Mouse (Mus musculus): Measurements from ENCODE around the gene Ypel2. TPM values are rescaled to one million over a fixed set of nuclear protein-coding genes. Genes with fewer than 3 reads are reported as not detected.

The Ypel2 gene
- polyA plus RNA-seq, 3 experiments from 2014 or later, result 3.7 to 8.9 (median 5.8) TPM

- peak; percentile 46 for ATAC-seq
Observed at GRCm38 (mm10) chr11:86892996-86893670, 100.4 kb downstream of the Ypel2 start.

Other genes with a start within 250 kb of the Ypel2 start
- 100 to 1,000 TPM in 1 of 3 experiments, 10 to 100 TPM in 2; 73.6 to 108 (median 79.1) TPM for gene Cltc, start 236.1 kb downstream of the Ypel2 start, polyA plus RNA-seq (2017; shearing (Covaris generic))
- gene Dhx40, start 186.0 kb downstream of the Ypel2 start, polyA plus RNA-seq (2017; shearing (Covaris generic)), result 10 to 100 TPM; 13.2 to 26.8 (median 14.3) TPM
- under 1 TPM in 1 of 3 experiments, not detected in 2; 0.71 TPM for gene Gdpd1, start 80.4 kb upstream of the Ypel2 start, polyA plus RNA-seq (2017; shearing (Covaris generic))
- 1 to 10 TPM; 5.2 to 6.9 (median 6.0) TPM for gene Smg8, start 93.1 kb upstream of the Ypel2 start, polyA plus RNA-seq (2017; shearing (Covaris generic))
- gene Prr11, start 115.0 kb upstream of the Ypel2 start, polyA plus RNA-seq (2017; shearing (Covaris generic)), result 10 to 100 TPM in 1 of 3 experiments, 1 to 10 TPM in 1, under 1 TPM in 1; 0.86 to 14.3 (median 2.0) TPM
- gene Ska2, start 115.5 kb upstream of the Ypel2 start, polyA plus RNA-seq (2017; shearing (Covaris generic)), result 10 to 100 TPM; 11.2 to 33.8 (median 18.3) TPM
- gene Trim37, start 133.4 kb upstream of the Ypel2 start, polyA plus RNA-seq (2017; shearing (Covaris generic)), result 1 to 10 TPM; 5.0 to 9.7 (median 7.6) TPM